Mouse (Mus musculus): ENCODE measurements around the gene Nubp2. TPM values are rescaled to one million over a fixed set of nuclear protein-coding genes. Genes with fewer than 3 reads are reported as not detected.

Gene Nubp2
- total RNA-seq, 2 experiments from 2014 or later = 40.4 to 40.5 TPM

DNA sequence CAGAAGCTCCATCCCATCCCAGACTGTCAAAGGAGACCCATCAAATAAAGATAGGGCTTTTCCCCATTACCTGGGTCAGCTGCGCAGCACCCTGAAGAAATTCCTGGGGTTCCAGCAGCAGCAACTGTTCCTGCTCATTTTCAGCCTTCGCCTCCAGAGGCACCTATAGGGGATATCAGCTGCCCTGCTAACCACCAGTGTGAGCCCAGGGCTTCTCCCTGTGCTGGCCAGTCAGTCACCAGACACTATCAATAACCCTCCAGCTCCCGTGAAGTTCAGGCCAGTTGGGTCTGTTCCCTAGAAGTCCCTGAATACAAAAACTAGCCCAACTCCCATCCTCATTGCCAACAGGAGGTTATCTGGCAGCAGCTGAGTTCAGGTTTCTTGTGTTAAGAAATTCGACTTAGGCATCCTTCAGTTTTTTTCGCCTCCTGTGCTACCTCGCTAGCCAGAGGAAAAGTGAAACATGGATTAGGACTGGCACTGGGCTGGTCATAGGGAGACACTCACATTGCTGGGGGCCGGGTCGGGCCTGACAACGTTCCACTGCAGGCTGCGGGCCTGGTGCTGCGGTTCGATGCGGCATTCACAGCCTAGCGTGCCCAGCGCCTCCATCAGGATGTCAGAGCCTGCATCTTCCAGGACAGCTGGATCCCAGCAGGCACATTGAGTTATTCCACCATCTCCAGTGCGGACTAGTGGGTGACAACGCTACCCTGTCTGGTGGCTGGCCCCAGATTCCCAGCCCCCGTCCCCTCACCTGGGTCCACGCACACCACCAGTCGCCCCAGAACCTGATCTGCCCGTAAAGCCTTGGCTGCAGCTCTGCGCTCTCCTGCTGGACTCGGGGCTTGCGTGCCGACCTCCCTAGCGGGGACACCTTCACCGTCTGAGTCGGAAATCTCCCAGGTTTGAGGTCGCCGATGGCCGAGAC lies 8.2 kb upstream of the Nubp2 start:
- DNase-seq (ENCODE audit: low spot score in 2 of 2) = peak in 1 of 2 experiments; percentile 55

DNA sequence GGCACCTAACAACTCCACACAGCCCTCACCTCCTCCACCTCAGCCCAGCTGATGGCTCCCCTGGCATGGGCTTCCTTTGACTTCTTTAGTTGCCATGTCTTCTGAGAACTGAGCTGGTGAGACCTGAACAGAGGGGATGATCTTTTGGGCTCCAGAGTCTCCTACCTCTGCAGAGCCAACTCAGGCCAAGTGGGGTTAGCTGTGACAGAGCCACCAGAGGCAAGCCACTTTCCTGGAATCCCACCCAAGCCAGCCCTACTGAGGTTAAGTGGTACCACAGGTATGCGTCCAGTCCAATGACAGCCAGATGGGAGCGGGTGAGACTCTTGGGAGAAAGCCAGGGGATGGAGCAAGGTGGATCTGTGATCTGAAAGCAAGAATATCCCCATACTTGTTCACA lies 7.1 kb upstream of the Nubp2 start:
- no peak for DNase-seq (ENCODE audit: low spot score in 2 of 2)

DNA sequence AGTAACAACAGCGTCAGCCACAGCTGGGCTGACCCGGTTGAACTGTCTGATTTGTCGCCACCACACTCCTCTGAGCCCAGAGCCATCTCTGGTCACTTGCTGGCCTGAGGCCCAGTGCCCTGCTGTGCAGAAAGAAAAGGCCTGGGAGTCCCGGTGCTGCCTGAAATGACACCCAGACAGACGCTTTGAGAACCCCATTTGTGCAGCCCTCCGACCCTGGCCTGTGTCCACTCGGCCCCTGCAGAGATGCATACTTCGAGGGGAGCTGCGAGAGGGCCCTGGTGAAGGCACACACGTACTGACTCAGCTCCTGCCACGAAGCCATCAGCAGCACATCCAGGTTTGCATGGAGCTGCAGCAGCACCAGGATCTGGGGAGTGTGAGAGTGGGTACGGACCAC lies 6.6 kb upstream of the Nubp2 start:
- no peak for DNase-seq (ENCODE audit: low spot score in 2 of 2)

DNA sequence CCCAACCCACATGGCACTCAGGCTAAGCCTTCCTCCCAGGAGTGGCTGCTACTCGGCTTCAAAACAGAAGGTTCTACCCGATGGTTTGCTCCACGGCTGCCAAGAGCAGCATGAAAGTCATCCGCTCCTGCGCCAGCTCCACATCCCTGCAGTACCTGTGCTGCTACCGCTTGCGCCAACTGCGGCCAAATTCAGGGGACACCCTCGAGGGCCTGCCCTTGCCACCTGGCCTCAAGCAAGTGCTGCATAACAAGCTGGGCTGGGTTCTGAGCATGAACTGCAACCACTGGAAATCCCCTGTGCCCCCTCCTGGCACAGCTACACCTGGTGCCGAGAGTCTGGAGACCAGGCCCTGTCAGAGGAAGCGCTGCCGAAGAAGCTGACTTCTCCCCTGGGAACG lies 5.2 kb upstream of the Nubp2 start:
- no peak for DNase-seq (ENCODE audit: low spot score in 2 of 2)

DNA sequence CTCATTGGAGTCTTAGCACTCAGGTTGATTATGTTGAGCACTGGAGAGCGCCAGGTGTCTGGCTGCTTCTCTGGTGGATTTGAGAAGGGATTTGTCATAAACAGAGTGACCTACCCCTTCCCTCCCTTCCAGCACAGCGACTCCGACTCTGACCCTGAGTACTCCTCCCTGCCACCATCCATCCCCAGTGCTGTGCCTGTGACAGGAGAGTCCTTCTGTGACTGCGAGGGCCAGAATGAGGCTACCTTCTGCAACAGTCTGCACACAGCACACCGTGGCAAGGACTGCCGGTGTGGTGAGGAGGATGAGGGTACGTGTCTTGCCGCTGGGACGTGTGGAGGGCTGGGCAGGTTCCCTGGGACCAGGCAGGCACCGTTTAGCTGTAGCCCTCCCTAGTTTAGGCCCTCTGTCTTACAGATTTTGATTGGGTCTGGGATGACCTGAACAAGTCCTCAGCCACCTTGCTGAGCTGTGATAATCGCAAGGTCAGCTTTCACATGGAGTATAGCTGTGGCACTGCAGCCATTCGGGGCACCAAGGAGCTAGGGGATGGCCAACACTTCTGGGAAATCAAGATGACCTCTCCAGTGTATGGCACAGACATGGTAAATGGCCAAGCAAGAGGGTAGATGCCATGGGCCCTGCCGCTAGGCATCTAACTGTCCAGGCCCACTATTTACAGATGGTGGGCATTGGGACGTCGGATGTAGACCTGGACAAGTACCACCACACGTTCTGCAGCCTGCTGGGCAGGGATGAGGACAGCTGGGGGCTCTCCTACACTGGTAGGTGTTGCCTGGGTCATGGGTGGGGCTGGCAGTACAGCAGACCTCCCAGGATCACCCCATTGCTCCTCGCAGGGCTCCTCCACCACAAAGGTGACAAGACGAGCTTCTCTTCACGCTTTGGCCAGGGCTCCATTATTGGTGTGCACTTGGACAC lies 4.3 kb upstream of the Nubp2 start:
- no peak for DNase-seq (ENCODE audit: low spot score in 2 of 2)

DNA sequence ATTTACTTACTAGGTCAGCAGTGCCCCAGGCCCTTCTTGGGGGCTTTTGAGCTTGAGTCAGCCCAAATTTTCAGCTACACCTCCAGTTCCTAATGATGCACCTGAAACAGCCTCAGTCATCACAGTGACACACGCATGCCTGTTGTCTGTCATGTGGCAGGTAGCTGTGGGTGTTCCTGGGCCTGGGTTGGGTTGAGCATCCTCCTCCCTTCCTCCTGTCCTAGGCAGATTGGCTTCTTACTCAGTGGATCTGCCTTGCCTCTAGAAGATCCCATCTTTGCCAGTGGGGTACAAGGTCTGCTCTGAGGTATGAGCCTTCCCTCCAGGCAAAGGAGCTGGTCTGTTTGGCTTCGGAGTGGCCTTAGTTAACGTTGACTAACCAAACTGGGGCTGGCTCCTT lies 2.7 kb upstream of the Nubp2 start:
- no peak for DNase-seq (ENCODE audit: low spot score in 2 of 2)

DNA sequence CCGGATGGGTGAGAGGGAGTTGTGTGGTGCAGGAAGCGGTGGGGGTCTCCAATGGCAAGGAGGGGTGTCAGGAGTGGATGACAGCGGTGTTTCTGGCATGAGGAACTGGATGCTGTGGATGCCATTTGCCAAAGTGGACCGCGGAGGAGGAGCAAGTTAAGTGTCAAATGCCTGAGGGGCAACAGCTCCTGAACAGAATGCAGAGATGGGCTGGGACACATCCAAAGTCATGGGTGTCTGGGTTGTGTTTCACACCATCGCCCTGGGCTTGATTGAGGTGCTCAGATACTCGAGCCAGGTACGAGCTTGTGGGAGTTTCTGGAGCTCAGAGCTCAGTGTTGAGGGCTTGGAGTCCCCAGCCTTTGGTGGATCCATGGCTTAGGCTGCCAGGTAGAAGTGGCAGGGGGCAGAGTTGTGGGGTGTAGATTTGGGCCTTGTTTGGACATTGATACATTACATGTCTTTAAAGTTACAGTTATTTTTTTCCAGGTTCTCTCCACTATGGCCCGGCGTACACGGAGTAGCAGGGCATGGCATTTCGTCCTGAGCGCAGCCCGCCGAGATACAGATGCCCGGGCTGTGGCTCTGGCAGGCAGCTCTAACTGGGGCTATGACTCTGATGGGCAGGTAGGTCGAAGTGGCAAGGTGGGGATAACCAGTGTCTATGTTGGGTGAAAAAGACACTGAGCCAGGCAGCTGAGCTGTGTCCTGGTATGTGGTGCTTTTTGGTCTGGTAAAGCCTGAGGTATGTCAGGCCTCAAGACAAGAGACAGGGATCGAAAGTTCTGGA lies 1.3 kb upstream of the Nubp2 start:
- no peak for DNase-seq (ENCODE audit: low spot score in 2 of 2)

DNA sequence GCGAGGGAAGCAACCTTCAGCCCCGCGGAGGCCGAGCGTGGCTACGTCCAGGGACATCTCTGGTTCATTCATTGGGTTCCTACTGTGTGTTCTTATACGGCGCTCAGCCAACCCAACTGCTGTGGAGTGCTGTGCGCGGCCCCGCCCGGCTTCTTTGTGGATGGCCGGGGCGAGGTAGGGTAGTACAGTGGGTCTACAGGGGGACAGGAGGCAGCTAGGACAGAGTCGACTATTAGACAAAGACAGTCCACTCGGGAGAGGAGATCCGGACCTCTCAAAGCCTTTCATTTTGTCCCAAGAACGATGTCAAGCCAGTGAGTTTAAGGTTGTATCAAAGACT lies 753 bp upstream of the Nubp2 start:
- no peak for DNase-seq (ENCODE audit: low spot score in 2 of 2)

DNA sequence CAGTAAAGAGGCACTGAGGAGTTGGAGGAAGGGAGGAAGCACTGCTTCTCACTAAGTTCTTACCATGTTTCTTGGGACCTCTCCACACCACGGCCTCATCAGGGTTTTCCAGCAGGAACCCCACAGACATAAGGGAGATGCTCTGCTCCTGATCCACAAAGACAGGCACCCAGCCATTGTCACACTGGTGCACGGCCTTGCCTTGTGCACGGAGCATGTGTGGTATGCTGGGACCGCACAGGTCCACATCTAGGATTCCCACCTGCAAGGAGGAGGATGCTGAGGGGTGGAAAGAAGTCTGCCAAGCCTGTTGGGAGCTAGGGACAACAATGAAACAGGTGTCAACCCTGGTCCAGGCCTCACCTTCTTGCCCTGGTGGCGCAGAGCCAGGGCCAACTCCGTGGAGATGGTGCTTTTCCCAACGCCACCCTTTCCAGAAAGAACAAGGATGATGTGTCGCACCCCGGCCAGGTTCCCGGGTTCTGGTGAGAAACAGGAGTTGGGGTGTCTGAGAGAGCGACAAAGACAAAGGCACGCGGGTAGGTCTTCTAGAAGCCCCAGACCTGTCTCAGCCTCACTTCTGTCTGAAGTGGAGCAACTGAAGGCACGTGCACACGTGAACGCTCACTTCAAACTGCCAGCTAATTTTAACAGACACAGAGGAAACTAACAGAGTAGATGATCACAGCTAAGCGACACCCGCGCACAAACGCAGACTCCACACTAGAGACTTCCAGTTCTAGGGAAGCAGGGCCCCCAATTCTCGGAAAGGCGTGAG lies 604 bp downstream of the Nubp2 start:
- no peak for DNase-seq (ENCODE audit: low spot score in 2 of 2)

DNA sequence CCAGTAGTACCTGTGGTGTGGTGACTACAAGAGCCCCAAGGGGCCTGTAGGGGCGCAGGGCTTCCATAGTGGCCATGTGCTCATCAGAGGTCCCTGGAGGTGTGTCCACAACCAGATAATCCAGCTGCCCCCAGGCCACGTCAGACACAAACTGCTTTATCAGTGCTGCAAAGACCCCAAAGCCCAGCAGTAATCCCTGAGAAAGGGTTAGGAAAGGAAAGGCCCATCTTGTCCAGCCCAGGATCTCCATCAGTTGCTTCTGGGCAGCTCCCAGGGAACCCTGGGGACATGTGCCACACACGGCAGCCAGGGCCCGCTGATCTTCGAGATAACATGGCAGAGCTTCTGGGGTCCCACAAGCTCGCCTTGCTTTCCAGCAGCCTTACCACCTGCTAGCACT lies 1.8 kb downstream of the Nubp2 start:
- no peak for DNase-seq (ENCODE audit: low spot score in 2 of 2)

DNA sequence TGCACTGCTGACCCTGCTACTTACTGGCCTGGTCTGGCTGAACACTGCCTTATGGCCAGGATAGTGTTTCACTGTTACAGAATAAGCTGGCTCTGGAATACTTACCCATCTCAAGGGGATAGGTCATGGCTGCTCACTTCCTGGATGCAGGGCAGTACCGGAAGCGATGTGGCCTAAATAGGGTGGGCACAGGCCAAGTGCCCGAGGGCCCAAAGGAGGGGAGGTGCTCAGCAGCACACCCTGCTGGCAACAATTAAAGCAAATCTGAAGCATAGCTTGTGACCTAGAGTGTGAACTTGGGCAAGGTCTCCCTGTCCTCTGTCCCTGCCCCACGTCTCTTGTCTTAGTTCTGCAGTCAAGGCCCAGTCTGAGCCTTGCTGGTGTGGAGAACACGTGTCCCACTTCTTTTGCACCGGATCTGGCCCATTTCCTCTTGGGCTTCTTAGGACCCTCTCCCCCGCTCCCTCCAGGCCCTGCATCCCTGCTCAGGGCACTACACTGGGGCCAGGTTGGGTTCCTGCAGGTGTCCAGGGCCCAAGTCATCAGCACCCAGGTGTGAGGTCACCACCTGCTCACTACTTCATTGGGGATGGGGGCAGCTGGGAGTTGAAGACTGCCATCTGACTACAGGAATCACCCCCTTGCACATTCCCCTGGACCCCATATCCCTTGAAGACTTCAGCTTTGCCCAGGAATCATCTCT lies 4.3 kb downstream of the Nubp2 start:
- no peak for DNase-seq (ENCODE audit: low spot score in 2 of 2)

DNA sequence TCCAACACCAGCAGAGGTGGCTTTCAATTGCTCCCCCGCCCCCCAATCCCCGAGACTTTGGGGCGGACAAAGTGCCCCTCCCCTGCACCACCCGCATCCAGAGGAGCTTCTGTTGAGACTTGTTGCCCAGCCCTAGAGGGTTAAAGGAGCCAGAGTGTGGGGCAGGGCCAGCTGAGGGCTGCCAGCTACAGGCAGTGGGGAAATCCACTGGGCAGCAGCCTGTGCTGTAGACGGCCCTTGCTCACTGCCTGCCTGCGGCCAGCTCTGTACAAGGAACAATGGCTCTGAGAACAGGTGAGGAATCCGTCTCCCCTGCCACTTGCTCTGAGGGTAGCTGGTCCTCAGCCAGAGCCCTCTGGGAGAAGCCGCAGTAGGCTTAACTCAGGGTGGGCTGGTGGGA lies 7.6 kb downstream of the Nubp2 start:
- no peak for DNase-seq (ENCODE audit: low spot score in 2 of 2)

DNA sequence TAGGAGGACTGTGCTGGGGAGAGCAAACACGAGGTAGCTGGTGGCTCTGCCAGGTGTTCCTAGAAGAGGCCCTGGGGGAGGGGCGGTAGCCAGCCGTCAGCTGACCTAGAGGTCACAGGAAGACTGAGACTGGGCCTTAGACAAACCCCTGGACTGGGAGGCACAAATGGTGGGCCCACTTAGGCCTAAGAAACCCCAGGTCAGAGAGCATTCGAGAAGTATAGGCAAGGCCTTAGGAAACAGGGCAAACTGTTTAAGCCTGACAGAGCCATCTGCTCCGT lies 8.1 kb downstream of the Nubp2 start:
- DNase-seq (ENCODE audit: low spot score in 2 of 2) = no peak

DNA sequence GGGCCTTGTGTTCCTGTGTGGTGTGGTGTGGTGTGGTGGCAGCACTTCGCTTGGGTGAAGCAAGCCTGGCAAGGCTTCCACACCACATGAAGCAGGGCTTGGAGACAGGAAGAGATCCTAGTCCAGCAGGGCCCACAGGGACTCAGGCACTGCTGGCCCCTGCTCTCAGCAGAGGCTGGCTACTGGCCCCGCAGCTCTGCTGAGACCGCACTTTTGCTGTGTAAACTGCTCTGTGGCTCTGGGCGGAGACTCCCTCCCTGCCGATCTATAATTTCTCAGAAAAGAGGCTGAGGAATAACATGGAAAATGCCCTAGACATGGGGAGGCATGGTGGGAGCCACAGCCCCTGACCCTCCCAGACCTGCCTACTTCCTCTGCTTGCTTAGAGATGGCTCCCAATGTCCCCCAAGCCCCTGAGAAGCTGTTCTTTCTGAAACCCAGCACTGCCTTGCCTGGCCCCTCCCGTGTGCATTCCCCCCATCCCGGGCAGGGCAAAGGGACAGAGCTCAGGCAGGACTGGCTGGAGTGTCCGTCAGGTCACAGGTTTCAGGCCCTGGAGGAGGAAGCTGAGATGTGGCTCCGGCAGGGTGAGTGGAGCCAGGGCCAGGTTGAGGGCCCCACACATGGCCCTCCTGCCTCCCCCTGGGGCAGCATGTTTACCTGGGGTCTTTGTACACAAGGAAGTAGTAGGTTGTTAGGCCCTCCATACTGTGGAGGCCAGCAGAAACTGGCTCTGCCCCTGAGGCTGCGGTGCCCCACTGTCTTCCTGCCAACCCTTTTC lies 8.6 kb downstream of the Nubp2 start:
- DNase-seq (ENCODE audit: low spot score in 2 of 2) = no peak

DNA sequence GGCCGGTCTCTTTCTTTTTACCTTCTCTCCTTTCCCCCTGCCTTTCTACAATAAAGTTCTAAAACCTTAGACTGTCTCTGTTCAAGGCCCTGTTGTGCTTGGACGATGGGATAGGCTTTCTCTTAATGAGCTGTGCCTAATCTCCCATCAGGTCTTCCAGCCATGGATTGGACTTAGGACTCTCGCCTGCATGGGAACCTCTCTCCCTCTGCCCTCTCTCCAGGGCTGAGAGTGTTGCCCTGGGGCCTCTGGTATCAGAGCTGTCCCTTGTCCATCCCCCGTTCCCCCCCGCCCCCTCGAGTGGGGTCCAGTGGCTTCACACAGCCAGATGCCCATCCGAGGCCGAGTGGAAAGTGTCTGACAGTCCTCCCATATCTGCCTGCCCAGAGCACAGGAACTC lies 11.2 kb downstream of the Nubp2 start:
- no peak for DNase-seq (ENCODE audit: low spot score in 2 of 2)

DNA sequence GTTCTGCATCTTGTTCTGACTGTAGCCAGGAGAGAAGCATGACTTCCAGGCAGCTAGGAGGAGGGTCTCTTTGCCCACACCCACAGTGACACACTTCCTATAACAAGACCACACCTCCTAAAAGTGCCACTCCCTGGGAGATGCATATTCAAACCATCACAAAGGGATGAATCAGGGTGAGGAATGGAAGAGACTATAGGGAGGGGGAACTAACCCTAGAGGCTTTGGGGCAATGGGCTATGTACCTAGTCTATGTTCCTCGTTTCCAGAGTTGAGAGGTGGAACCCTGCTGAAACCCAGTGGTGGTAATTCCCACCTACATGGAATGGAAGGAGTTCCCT lies 11.8 kb downstream of the Nubp2 start:
- DNase-seq (ENCODE audit: low spot score in 2 of 2) = no peak

DNA sequence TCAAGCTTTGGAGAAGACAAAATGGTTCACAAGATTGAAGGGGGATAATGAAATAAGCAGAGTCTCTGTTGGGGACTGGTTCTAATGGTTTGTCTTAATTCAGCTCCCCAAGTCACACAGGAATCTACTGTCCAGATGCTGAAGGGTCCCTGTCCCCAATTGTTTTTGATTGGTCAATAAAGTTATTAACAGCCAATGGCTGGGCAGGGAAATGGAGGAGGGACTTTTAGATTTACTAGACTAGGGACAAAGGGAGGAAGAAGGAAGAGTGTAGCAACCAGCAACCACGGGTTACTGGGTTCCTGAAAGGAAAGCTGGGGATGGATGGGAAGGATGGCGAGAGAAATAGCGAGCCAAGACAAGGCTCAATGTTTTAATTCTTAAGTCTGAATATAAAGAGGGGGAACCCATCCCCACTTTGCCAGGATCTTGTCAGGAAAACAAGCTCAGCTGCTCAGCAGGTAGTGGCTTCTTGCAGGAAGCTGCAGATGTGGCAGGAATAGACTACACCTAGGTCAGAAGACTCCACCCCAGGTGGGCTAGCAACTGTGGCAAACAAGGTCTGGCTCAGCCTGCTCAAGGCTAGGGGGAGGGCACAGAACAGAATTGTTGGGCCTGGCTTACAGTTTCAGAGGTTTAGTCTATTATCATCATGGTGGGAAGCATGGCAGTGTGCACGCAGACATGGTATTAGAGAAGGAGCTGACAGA lies 12.3 kb downstream of the Nubp2 start:
- DNase-seq (ENCODE audit: low spot score in 2 of 2) = no peak

DNA sequence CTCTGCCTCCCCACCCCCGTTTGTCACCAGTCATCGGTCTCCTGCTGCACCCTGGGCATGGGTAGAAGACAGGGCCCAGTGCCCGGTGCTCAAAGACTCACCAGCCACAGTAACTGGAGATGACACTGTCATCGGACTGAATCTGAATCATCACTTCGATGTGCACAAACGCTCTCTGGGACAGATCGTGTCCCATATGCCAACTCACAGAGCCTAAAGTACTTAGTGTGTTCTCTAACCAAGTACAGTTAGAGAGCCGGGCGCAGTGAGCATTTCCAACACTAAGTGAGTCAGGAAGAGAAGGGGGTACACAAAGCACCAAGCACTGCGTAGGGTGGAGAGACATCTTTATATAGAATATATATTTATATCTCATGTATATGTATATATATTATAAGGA lies 18.2 kb downstream of the Nubp2 start:
- no peak for DNase-seq (ENCODE audit: low spot score in 2 of 2)

DNA sequence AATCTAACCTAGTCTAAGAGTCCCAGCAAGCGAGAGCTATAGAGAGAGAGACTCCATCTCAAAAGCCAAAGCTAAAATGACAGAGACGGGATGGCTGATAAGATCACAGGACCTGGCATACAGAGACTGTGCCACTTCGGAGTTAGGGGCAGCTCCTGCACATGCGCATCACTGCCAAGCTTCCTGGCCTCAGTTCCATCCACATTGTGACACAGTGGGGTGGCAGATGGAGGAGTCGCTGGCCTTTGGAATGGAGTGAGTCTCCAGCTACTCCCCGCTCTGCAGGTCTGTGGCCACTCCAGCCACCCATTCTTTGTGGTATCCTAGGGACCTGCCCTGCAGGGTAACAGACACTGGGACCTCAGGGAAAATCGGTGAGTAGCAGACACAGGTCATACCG lies 20.4 kb downstream of the Nubp2 start, which contains the start of gene Igfals:
TSS of gene Igfals (plus strand) at position 222 of the 400 bp plus-strand sequence.
- no peak for DNase-seq (ENCODE audit: low spot score in 2 of 2)

All from layer of hippocampus, postnatal 10 days (tissue).